ENCODE assay signal across 21 mouse cellular contexts in the genomic region with DNA sequence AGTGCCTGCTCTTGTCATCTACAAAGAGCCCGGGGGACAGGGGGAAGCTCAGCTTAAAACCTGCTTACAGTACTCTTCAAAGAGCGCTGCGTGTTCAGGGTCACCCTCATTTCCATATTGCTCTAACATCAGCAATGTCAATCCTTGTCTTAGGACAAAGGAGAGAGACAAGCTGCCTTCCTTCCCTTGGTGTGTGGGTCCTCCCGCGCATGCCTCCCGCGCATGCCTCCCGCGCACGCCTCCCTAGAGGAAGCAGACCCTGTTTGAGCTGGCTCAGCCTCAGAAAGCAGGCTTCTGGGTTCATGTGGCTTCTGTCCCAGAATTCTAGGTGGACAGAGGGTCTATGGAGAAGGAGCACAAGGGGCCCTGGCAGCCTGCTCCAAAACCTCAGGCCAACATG.
A peak's percentile ranks its signal among the peaks of the same experiment; 100 is the strongest.
DNase-seq lines count a peak whose midpoint lies in the region; ATAC-seq and TF ChIP-seq lines count a peak whose summit lies in the region.
"Had no signal": no experiment of that assay in that cellular context is flagged by ENCODE, and none has a peak within 500 bp of the region (broad histone marks: within the 10 kb centered on the region; RNA-seq: fewer than 3 reads in every experiment).

No protein-coding gene starts in this region.

- no peaks in the 10 kb centered on the region for H3K9me3 ChIP-seq in forebrain, embryonic 12.5 days
- peaks cover 3% of the 10 kb centered on the region; the same call in 1 of the 2 replicates for H3K9me3 ChIP-seq in forebrain, embryonic 13.5 days (replicated peaks)
- H3K9me3 ChIP-seq in kidney, embryonic 16.5 days (ENCODE audit: low read length) = no peaks in the 10 kb centered on the region
- no peaks in the 10 kb centered on the region for H3K9me3 ChIP-seq in midbrain, embryonic 12.5 days
- H3K9me3 ChIP-seq: embryonic facial prominence, embryonic 15.5 days; limb, embryonic 13.5 days; lung, embryonic 15.5 days; neural tube, embryonic 12.5 days had no signal

- peaks cover 12% of the 10 kb centered on the region for H3K4me1 ChIP-seq in forebrain, embryonic 12.5 days
- no peaks in the 10 kb centered on the region for H3K4me1 ChIP-seq in forebrain, embryonic 13.5 days
- H3K4me1 ChIP-seq in kidney, embryonic 16.5 days (ENCODE audit: insufficient read depth, low read length) = peaks cover 13% of the 10 kb centered on the region; the same call in 1 of the 2 replicates
- H3K4me1 ChIP-seq in midbrain, embryonic 12.5 days = peaks cover 9% of the 10 kb centered on the region
- H3K4me1 ChIP-seq in thymus, adult 2 months (replicated peaks; ENCODE audit: control insufficient read depth, insufficient read depth, low read length) = no peaks in the 10 kb centered on the region
- H3K4me1 ChIP-seq: embryonic facial prominence, embryonic 15.5 days; limb, embryonic 13.5 days; lung, embryonic 15.5 days had no signal

- H3K27me3 ChIP-seq in forebrain, embryonic 12.5 days = 0 out of 2 replicates have a peak, but pooled peaks cover 3% of the 10 kb centered on the region
- no peaks in the 10 kb centered on the region for H3K27me3 ChIP-seq in forebrain, embryonic 13.5 days
- H3K27me3 ChIP-seq in kidney, embryonic 16.5 days (ENCODE audit: insufficient read depth, low read length) = no peaks in the 10 kb centered on the region
- H3K27me3 ChIP-seq in midbrain, embryonic 12.5 days = peaks cover 27% of the 10 kb centered on the region
- H3K27me3 ChIP-seq in thymus, adult 2 months (ENCODE audit: control insufficient read depth, insufficient read depth, low read length) = no peaks in the 10 kb centered on the region
- H3K27me3 ChIP-seq: embryonic facial prominence, embryonic 15.5 days; limb, embryonic 13.5 days; lung, embryonic 15.5 days; neural tube, embryonic 12.5 days had no signal

- no peak for TF ChIP-seq POLR2A in thymus, adult 2 months (IDR thresholded peaks at IDR 0.05; ENCODE audit: control insufficient read depth, extremely low read depth, insufficient read depth, low read length, poor library complexity)

- 82% methylated on average over 10 of the region's 10 CpGs for WGBS in forebrain, embryonic 12.5 days
- WGBS in forebrain, embryonic 13.5 days = 72% methylated on average over 10 of the region's 10 CpGs
- whole genome bisulfite sequencing in kidney, embryonic 16.5 days = 43% methylated on average over 10 of the region's 10 CpGs
- whole genome bisulfite sequencing in midbrain, embryonic 12.5 days = 62% methylated on average over 10 of the region's 10 CpGs
- WGBS in thymus, adult 2 months = 96% methylated on average over 10 of the region's 10 CpGs

- H3K4me3 ChIP-seq in forebrain, embryonic 12.5 days (replicated peaks) = no peak overlapping the region
- no peak overlapping the region for H3K4me3 ChIP-seq in forebrain, embryonic 13.5 days
- no peak overlapping the region for H3K4me3 ChIP-seq in kidney, embryonic 16.5 days (ENCODE audit: low read length)
- no peak overlapping the region for H3K4me3 ChIP-seq in midbrain, embryonic 12.5 days
- H3K4me3 ChIP-seq in thymus, adult 2 months (ENCODE audit: control insufficient read depth, insufficient read depth, low read length) = no peak overlapping the region
- H3K4me3 ChIP-seq: embryonic facial prominence, embryonic 15.5 days; limb, embryonic 13.5 days; lung, embryonic 15.5 days; neural tube, embryonic 12.5 days had no signal

- no peak overlapping the region for H3K4me2 ChIP-seq in forebrain, embryonic 12.5 days
- H3K4me2 ChIP-seq in forebrain, embryonic 13.5 days = no peak overlapping the region
- H3K4me2 ChIP-seq in kidney, embryonic 16.5 days (replicated peaks; ENCODE audit: low read depth, low read length) = no peak overlapping the region
- H3K4me2 ChIP-seq in midbrain, embryonic 12.5 days (replicated peaks) = no peak overlapping the region
- H3K4me2 ChIP-seq: embryonic facial prominence, embryonic 15.5 days; limb, embryonic 13.5 days; lung, embryonic 15.5 days; neural tube, embryonic 12.5 days had no signal

- TF ChIP-seq CTCF in thymus, adult 2 months (IDR thresholded peaks at IDR 0.05; ENCODE audit: borderline replicate concordance, control insufficient read depth, extremely low read depth, insufficient read depth, low read length, poor library complexity) = no peak

- H3K36me3 ChIP-seq in forebrain, embryonic 12.5 days (replicated peaks) = no peaks in the 10 kb centered on the region
- H3K36me3 ChIP-seq in forebrain, embryonic 13.5 days (ENCODE audit: poor library complexity, severe bottlenecking) = no peaks in the 10 kb centered on the region
- H3K36me3 ChIP-seq in kidney, embryonic 16.5 days (ENCODE audit: insufficient read depth, low read length) = no peaks in the 10 kb centered on the region
- H3K36me3 ChIP-seq in midbrain, embryonic 12.5 days = no peaks in the 10 kb centered on the region
- H3K36me3 ChIP-seq in thymus, adult 2 months (ENCODE audit: control insufficient read depth, insufficient read depth, low read length) = no peaks in the 10 kb centered on the region
- H3K36me3 ChIP-seq: embryonic facial prominence, embryonic 15.5 days; limb, embryonic 13.5 days; lung, embryonic 15.5 days; neural tube, embryonic 12.5 days had no signal

- H3K9ac ChIP-seq in forebrain, embryonic 12.5 days = no peak overlapping the region
- no peak overlapping the region for H3K9ac ChIP-seq in forebrain, embryonic 13.5 days
- no peak overlapping the region for H3K9ac ChIP-seq in kidney, embryonic 16.5 days (replicated peaks; ENCODE audit: low read length)
- H3K9ac ChIP-seq in midbrain, embryonic 12.5 days (replicated peaks) = no peak overlapping the region
- H3K9ac ChIP-seq: embryonic facial prominence, embryonic 15.5 days; limb, embryonic 13.5 days; liver, embryonic 14.5 days; lung, embryonic 15.5 days; neural tube, embryonic 12.5 days had no signal

- peak; percentile 53; the same call in 1 of the 2 replicates for ATAC-seq in forebrain, embryonic 12.5 days (ENCODE audit: low FRiP score)
- no peak for ATAC-seq in forebrain, embryonic 13.5 days
- ATAC-seq in kidney, embryonic 16.5 days (ENCODE audit: low FRiP score, low TSS enrichment) = peak; percentile 60; the same call in 1 of the 2 replicates
- peak; percentile 44; the same call in 1 of the 2 replicates for ATAC-seq in midbrain, embryonic 12.5 days (ENCODE audit: low FRiP score, low read depth)

- no peak for DNase-seq in kidney, postnatal 25 days
- peak; percentile 43 for DNase-seq in ZHBTc4 (ENCODE audit: low read depth, low spot score)
- DNase-seq in thymus, adult 2 months = no peak
- DNase-seq in testis, postnatal 14 days (ENCODE audit: low spot score) = no peak
- DNase-seq: adrenal gland, postnatal 14 days; cerebellum, adult 11 months; gastrocnemius, postnatal 14 days; heart, adult 18-20 months; heart, postnatal 36 days; kidney, postnatal 14 days; lung, postnatal 4 days; spleen, adult 18-20 months had no signal

- H3K27ac ChIP-seq in forebrain, embryonic 12.5 days = no peak overlapping the region
- H3K27ac ChIP-seq in forebrain, embryonic 13.5 days = no peak overlapping the region
- no peak overlapping the region for H3K27ac ChIP-seq in kidney, embryonic 16.5 days (ENCODE audit: low read length)
- H3K27ac ChIP-seq in midbrain, embryonic 12.5 days (replicated peaks) = no peak overlapping the region
- H3K27ac ChIP-seq in thymus, adult 2 months (ENCODE audit: control insufficient read depth, insufficient read depth, low read length) = no peak overlapping the region
- H3K27ac ChIP-seq: embryonic facial prominence, embryonic 15.5 days; limb, embryonic 13.5 days; liver, embryonic 14.5 days; lung, embryonic 15.5 days; neural tube, embryonic 12.5 days had no signal
